16 mouse cellular contexts compared by ENCODE assay signal in the genomic region with DNA sequence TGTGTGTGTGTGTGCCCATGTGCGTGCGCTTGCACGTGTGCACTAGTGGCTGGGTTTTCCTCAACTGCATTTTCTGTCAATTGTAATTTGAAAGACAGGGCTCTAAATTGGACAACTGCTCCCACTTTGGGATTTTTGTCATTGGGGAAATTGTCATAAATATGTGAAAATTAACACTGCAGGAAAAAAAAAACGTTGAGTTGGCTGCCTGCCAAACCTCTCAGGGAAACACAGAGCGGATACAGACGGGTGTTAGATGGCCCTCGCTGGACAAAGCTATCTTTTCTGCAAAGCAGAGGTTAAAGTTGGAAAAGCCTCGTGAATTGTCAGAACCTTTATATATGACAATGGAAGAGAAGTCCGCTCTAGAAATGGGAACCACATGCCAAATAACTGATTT.
A peak's percentile ranks its signal among the peaks of the same experiment; 100 is the strongest.
DNase-seq lines count a peak whose midpoint lies in the region; ATAC-seq lines count a peak whose summit lies in the region.
"Had no signal": no experiment of that assay in that cellular context is flagged by ENCODE, and none has a peak within 500 bp of the region (broad histone marks: within the 10 kb centered on the region; RNA-seq: fewer than 3 reads in every experiment).

No protein-coding gene starts in this region.

- peak; percentile 50 for DNase-seq in embryonic facial prominence, embryonic 14.5 days (ENCODE audit: low spot score)
- no peak for DNase-seq in embryonic facial prominence, embryonic 10.5 days (ENCODE audit: low spot score)
- DNase-seq in kidney, adult 8-10 months = no peak
- peak; percentile 76 for DNase-seq in 416B (ENCODE audit: low read depth)
- DNase-seq in adipocyte (ENCODE audit: low spot score) = peak; percentile 33
- DNase-seq in thymus, postnatal 36 days = no peak
- no peak for DNase-seq in B cell, adult 2 months
- DNase-seq: adrenal gland, postnatal 36 days; cerebellum, postnatal 36 days; layer of hippocampus, postnatal 36 days; thymus, postnatal 25 days had no signal

- no peak overlapping the region for H3K9ac ChIP-seq in embryonic facial prominence, embryonic 14.5 days (ENCODE audit: low read depth, low read length)
- H3K9ac ChIP-seq in kidney, embryonic 15.5 days = no peak overlapping the region
- H3K9ac ChIP-seq: embryonic facial prominence, embryonic 12.5 days; liver, embryonic 12.5 days; neural tube, embryonic 15.5 days had no signal

- no peak overlapping the region for H3K4me2 ChIP-seq in embryonic facial prominence, embryonic 14.5 days (ENCODE audit: low read depth, low read length)
- no peak overlapping the region for H3K4me2 ChIP-seq in kidney, embryonic 15.5 days

- H3K4me1 ChIP-seq in embryonic facial prominence, embryonic 14.5 days (ENCODE audit: control insufficient read depth, insufficient read depth, low read length) = peaks cover 21% of the 10 kb centered on the region
- peaks cover 25% of the 10 kb centered on the region for H3K4me1 ChIP-seq in embryonic facial prominence, embryonic 10.5 days
- peaks cover 24% of the 10 kb centered on the region for H3K4me1 ChIP-seq in kidney, embryonic 15.5 days

- H3K27me3 ChIP-seq in embryonic facial prominence, embryonic 14.5 days (replicated peaks; ENCODE audit: control insufficient read depth, insufficient read depth, low read length) = no peaks in the 10 kb centered on the region
- H3K27me3 ChIP-seq in embryonic facial prominence, embryonic 10.5 days (replicated peaks; ENCODE audit: low read depth, poor library complexity, severe bottlenecking) = peaks cover 4% of the 10 kb centered on the region; the same call in 1 of the 2 replicates
- 0 out of 2 replicates have a peak, but pooled peaks cover 5% of the 10 kb centered on the region for H3K27me3 ChIP-seq in kidney, embryonic 15.5 days
- H3K27me3 ChIP-seq: embryonic facial prominence, embryonic 12.5 days had no signal

- H3K27ac ChIP-seq in embryonic facial prominence, embryonic 14.5 days (replicated peaks; ENCODE audit: low read depth, low read length) = no peak overlapping the region
- H3K27ac ChIP-seq in embryonic facial prominence, embryonic 10.5 days (replicated peaks) = no peak overlapping the region
- H3K27ac ChIP-seq in kidney, embryonic 15.5 days = 0 out of 2 replicates have a peak overlapping the region, but pooled peaks have one; percentile 9
- H3K27ac ChIP-seq: liver, embryonic 12.5 days; neural tube, embryonic 15.5 days had no signal

- WGBS in embryonic facial prominence, embryonic 14.5 days = 27% methylated on average over 9 of the region's 9 CpGs
- 55% methylated on average over 9 of the region's 9 CpGs for WGBS in embryonic facial prominence, embryonic 10.5 days
- 41% methylated on average over 9 of the region's 9 CpGs for WGBS in kidney, embryonic 15.5 days

- no peaks in the 10 kb centered on the region for H3K9me3 ChIP-seq in embryonic facial prominence, embryonic 14.5 days (ENCODE audit: control insufficient read depth, low read length)
- H3K9me3 ChIP-seq in embryonic facial prominence, embryonic 10.5 days = no peaks in the 10 kb centered on the region
- no peaks in the 10 kb centered on the region for H3K9me3 ChIP-seq in kidney, embryonic 15.5 days (replicated peaks)
- H3K9me3 ChIP-seq: embryonic facial prominence, embryonic 12.5 days; hindbrain, embryonic 10.5 days; liver, embryonic 12.5 days; neural tube, embryonic 15.5 days had no signal

- H3K4me3 ChIP-seq in embryonic facial prominence, embryonic 14.5 days (ENCODE audit: low read depth, low read length) = no peak overlapping the region
- no peak overlapping the region for H3K4me3 ChIP-seq in embryonic facial prominence, embryonic 10.5 days
- H3K4me3 ChIP-seq in kidney, embryonic 15.5 days (replicated peaks) = no peak overlapping the region
- H3K4me3 ChIP-seq: embryonic facial prominence, embryonic 12.5 days; liver, embryonic 12.5 days; neural tube, embryonic 15.5 days had no signal

- H3K36me3 ChIP-seq in embryonic facial prominence, embryonic 14.5 days (ENCODE audit: control insufficient read depth, insufficient read depth, low read length) = no peaks in the 10 kb centered on the region
- no peaks in the 10 kb centered on the region for H3K36me3 ChIP-seq in embryonic facial prominence, embryonic 10.5 days (replicated peaks)
- no peaks in the 10 kb centered on the region for H3K36me3 ChIP-seq in kidney, embryonic 15.5 days
- H3K36me3 ChIP-seq: embryonic facial prominence, embryonic 12.5 days; hindbrain, embryonic 10.5 days; liver, embryonic 12.5 days; neural tube, embryonic 15.5 days had no signal

- ATAC-seq in embryonic facial prominence, embryonic 14.5 days (ENCODE audit: low read depth) = no peak
- ATAC-seq in kidney, embryonic 15.5 days (replicated peaks; ENCODE audit: low FRiP score) = no peak

Comparison
In these comparisons a context has a peak if more than half of its experiments do, and no peak if none do; other contexts are left out.
1. DNase-seq: peak in embryonic facial prominence, embryonic 14.5 days (single experiment), 416B (single experiment) and adipocyte (single experiment); none in embryonic facial prominence, embryonic 10.5 days (single experiment), kidney, adult 8-10 months (0 of 2), thymus, postnatal 36 days (0 of 2) and B cell, adult 2 months (0 of 2).